Mouse (Mus musculus) gastrocnemius, adult 2 months (tissue): Measurements from ENCODE around the gene Unc79. TPM values are rescaled to one million over a fixed set of nuclear protein-coding genes. Genes with fewer than 3 reads are reported as not detected.

Experiments used
- DNase-seq: peaks from one replicate; pipeline ENCODE4 v3.0.0; 2022
- H3K27ac ChIP-seq: fragments of 200-600 bp; 2 replicates; pipeline ENCODE4 v1.8.1; 2022; ENCODE audit warnings: mild to moderate bottlenecking
- H3K4me3 ChIP-seq: fragments of 200-600 bp; 2 replicates; pipeline ENCODE4 v1.8.1; 2022; ENCODE audit warnings: mild to moderate bottlenecking, moderate library complexity
- CTCF ChIP-seq: fragments of 200-600 bp; IDR thresholded peaks from 2 replicates; pipeline ENCODE4 v1.8.1; 2022; ENCODE audit warnings: antibody characterized with exemption, mild to moderate bottlenecking, moderate library complexity
- intact Hi-C: fragments of 180-260 bp; cut with DNase I; formaldehyde crosslinking; loops from one replicate; pipeline ENCODE4 v1.15.1; 2025
- total RNA-seq, 2 experiments: library from RNA; stranded (reverse); gene quantifications; 2 replicates each; pipeline ENCODE4 v1.2.3; 2021

The Unc79 gene
- total RNA-seq, 2 experiments from 2014 or later = not detected

DNA sequence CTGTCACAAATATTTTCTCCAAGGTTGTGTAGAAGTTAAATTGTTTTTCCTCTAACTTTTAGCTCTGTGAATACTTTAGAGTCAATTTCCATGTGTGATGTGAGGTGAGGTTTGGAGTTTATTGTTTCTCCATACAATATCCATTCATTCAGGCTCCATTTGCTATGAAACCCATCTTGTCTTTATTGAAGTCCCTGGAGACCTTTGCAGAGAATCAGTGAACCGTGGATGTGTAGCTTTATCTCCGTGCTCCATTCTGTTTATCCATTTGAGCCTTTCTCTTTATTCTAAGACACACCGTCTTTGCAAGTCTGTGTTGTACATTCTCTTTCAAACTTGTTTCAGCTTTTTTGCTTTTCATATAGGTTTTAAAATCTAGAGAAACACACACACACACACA lies 15.8 kb downstream of the Unc79 start:
- Histone ChIP-seq H3K4me3 (no peak overlapping the region), H3K27ac (no peak overlapping the region)
- intact Hi-C loops = no loop called here
- no peak for TF ChIP-seq CTCF
- no peak for DNase-seq

GRCm38 (mm10) chr12:102980584-102980983 lies 31.9 kb downstream of the Unc79 start:
- no peak overlapping the region for H3K4me3 ChIP-seq
- no peak overlapping the region for H3K27ac ChIP-seq
- TF ChIP-seq CTCF = no peak
- no peak for DNase-seq
- intact Hi-C loops = no loop called here

- no peak overlapping the region for H3K27ac ChIP-seq
- DNase-seq = no peak
- TF ChIP-seq CTCF = no peak
- intact Hi-C loops = no loop called here
- no peak overlapping the region for H3K4me3 ChIP-seq
Measured at GRCm38 (mm10) chr12:102981543-102981942, 32.9 kb downstream of the Unc79 start.

- no peak overlapping the region for H3K4me3 ChIP-seq
- DNase-seq = no peak
- TF ChIP-seq CTCF = no peak
- H3K27ac ChIP-seq = no peak overlapping the region
- intact Hi-C loops = no loop called here
Measured at GRCm38 (mm10) chr12:102985401-102985800, 36.7 kb downstream of the Unc79 start.

GRCm38 (mm10) chr12:102987736-102988135 lies 39.1 kb downstream of the Unc79 start:
- no peak for DNase-seq
- intact Hi-C loops = no loop called here
- no peak for TF ChIP-seq CTCF
- Histone ChIP-seq H3K27ac (no peak overlapping the region), H3K4me3 (no peak overlapping the region)

GRCm38 (mm10) chr12:103008491-103008890 lies 59.8 kb downstream of the Unc79 start:
- no peak for DNase-seq
- TF ChIP-seq CTCF = no peak
- Histone ChIP-seq H3K27ac (no peak overlapping the region), H3K4me3 (no peak overlapping the region)
- intact Hi-C loops = no loop called here

DNA sequence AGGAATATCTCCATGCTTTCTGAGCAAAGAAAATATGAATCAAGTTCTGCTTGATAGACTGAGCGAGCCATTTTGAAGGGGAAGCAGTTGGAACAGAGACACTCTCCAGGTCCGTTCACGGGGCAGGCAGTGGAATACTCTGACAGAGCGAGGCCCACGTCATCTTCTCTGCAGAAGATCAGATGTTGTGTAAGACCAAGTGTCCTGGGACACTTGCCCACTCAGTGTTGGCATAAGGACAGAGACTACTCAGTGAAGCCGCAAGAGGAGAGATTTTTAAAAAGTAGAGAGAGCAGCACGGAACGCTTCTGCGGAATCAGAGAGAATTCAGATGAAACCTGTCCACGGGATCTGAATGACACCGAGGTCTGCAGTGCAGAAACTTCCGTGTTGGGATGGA lies 69.5 kb downstream of the Unc79 start:
- no peak for TF ChIP-seq CTCF
- Histone ChIP-seq H3K4me3 (no peak overlapping the region), H3K27ac (no peak overlapping the region)
- intact Hi-C loops = no loop called here
- peak; percentile 37 for DNase-seq

DNA sequence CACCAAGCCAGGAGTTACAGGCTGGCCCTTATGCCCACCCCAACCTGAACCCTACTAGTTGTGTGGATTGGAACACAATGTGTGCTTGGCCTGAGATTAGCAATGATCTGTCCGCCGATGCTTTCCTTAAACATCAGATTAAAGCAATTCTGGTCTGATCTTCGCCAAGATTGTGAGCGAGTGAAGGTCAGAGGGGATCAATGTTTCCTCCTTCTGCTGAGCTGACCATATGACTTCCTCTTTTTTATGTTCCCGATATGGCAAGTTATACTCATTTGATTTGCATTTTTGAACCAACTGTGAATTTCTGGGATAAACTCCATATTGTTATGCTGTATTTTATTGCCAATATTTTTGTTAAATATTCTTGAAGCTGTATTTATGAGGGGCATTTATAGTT lies 88.0 kb downstream of the Unc79 start:
- DNase-seq = no peak
- TF ChIP-seq CTCF = no peak
- Histone ChIP-seq H3K4me3 (no peak overlapping the region), H3K27ac (no peak overlapping the region)
- intact Hi-C loops = no loop called here

GRCm38 (mm10) chr12:103039332-103039731 lies 90.7 kb downstream of the Unc79 start:
- DNase-seq = no peak
- Histone ChIP-seq H3K4me3 (no peak overlapping the region), H3K27ac (no peak overlapping the region)
- intact Hi-C loops = no loop called here
- no peak for TF ChIP-seq CTCF

DNA sequence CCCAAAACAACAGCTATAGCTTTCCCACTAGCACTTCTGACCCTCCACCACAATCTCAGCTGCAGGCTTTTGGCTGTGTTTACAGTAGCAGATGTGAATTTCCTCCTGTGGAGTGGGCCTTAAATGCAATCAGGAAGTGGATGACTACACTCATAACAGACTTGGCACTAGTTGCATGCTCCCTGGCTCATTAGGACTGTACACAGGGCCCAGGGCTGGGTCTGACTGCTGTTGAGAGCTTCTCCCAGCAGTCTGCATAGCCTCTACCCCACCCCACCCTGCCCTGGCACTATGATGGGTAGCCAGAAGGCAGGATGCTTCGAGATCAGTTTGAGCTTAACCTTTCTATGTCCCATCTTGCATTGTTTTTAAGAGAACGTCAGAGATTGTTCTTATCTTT lies 91.5 kb downstream of the Unc79 start:
- DNase-seq = no peak
- Histone ChIP-seq H3K27ac (no peak overlapping the region), H3K4me3 (no peak overlapping the region)
- intact Hi-C loops = no loop called here
- TF ChIP-seq CTCF = no peak

GRCm38 (mm10) chr12:103041401-103041800 lies 92.7 kb downstream of the Unc79 start:
- intact Hi-C loops = no loop called here
- DNase-seq = no peak
- Histone ChIP-seq H3K27ac (no peak overlapping the region), H3K4me3 (no peak overlapping the region)
- TF ChIP-seq CTCF = no peak

DNA sequence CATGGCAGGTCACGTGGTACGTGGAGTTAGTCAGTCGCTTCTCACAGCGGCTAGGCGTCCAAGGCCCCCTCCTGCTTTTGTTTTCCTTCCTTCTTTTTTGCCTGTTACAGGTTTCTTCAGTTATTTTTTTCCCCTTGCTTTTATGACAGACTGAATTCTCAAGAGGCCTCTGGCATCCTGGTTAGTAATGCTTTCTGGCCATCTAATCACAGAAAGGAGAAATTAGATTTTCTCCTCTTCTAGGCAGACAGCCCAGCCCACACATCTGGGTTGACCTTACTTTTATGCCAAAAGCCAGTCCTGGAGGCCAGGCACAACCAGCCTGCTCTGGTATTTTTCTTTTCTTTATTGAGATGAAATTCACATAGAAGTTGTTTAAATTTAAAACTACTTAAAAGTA lies 94.1 kb downstream of the Unc79 start:
- no peak overlapping the region for H3K4me3 ChIP-seq
- TF ChIP-seq CTCF = no peak
- peak; percentile 24 for DNase-seq
- intact Hi-C loops = no loop called here
- no peak overlapping the region for H3K27ac ChIP-seq

- no peak for TF ChIP-seq CTCF
- Histone ChIP-seq H3K4me3 (no peak overlapping the region), H3K27ac (no peak overlapping the region)
- intact Hi-C loops = no loop called here
- DNase-seq = no peak
Measured at GRCm38 (mm10) chr12:103044422-103044821, 95.8 kb downstream of the Unc79 start.

DNA sequence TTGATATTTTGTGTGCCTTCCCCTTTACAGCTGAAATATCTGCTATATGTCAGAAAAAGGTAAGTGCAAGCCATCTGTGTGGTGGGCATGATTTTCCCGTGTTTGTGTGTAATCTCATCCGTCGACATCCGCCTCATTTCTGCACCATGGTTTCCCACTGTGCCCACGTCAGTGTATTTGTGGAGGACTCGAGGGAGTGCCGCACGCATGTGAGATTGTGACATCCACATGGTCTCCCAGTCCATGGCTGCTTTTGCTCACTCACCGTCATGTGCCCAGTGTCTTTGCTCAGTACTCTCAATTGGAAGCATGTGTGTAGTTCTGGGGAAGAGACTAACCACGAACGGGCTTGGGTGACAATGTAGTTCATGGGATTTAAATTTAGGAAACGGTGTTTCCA lies 101.2 kb downstream of the Unc79 start:
- DNase-seq = no peak
- Histone ChIP-seq H3K27ac (no peak overlapping the region), H3K4me3 (no peak overlapping the region)
- TF ChIP-seq CTCF = no peak
- intact Hi-C loops = no loop called here
